Mouse (Mus musculus): ENCODE data around the gene B4galnt3.

DNA sequence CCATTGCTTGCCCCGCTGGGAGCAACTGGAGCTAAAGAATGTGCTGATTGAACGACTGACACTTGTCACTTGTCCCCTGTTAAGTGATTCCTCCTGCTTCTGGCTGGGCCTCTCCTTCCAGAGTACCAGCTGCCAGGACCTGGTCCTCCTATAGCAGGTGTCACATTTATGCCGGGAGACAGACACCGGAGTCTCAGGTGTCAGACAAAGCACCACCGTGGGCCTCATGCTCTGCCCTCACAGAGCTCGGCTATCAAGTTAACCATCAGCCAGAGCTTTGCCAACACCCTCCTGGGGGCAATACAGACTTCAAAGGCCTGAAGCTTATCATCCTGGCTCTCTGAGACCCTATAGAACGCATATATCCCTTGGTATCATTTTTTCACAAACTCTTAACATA lies 58.5 kb downstream of the B4galnt3 start:
- TF ChIP-seq CTCF (IDR thresholded peaks at IDR 0.05; ENCODE audit: low read depth, low read length) (no peak), GATA1 (IDR thresholded peaks at IDR 0.05; ENCODE audit: borderline replicate concordance, low read length) (no peak)
